Mouse (Mus musculus) urinary bladder, postnatal 10 days (tissue): ENCODE measurements around the gene 1700067K01Rik.

Source experiments
- DNase-seq: peaks from one replicate; pipeline ENCODE4 v3.0.0; 2022; ENCODE audit warnings: low spot score

Gene 1700067K01Rik

DNA sequence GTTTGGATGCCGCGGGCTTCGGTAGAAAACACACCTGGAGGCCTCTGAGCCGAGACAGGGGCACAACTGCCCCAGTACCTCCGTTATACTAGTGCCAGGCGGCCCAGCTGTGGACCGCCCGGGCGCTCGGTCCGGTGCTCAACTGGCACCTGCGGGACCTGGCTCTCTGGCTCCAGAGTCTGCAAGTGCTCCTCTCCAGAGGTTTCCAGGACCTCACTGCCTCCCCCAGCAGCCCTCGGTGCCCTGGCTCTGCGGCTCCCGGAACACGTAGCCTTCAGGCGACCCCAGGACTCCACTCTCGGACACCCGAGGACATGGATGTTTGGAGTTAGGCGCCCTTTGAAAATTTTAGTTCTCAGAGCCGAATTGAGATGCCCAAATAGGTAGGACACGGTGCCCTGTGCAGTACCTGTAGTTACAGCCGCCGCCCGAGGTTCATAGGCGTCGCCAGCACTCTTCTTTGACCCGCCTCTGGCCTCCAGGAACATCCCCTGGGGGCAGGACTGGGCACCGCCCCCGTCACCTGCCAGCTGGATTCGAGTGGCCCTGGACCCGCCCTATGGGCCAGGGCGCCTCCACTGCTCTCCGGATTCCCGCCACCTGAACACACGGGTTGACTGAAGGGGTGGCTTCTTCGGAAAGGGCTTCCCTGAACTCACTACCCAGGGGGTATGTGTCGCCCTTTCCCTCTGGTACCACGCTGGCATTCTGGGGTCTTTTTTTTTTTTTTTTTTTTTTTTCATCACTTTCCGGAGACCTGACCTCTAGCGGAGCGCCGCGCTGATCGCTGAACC lies 10.6 kb downstream of the 1700067K01Rik start, which contains the start of gene 2210011C24Rik:
2210011C24Rik (minus strand) TSS at position 467 of the 794 bp plus-strand sequence.
- DNase-seq, result no peak

DNA sequence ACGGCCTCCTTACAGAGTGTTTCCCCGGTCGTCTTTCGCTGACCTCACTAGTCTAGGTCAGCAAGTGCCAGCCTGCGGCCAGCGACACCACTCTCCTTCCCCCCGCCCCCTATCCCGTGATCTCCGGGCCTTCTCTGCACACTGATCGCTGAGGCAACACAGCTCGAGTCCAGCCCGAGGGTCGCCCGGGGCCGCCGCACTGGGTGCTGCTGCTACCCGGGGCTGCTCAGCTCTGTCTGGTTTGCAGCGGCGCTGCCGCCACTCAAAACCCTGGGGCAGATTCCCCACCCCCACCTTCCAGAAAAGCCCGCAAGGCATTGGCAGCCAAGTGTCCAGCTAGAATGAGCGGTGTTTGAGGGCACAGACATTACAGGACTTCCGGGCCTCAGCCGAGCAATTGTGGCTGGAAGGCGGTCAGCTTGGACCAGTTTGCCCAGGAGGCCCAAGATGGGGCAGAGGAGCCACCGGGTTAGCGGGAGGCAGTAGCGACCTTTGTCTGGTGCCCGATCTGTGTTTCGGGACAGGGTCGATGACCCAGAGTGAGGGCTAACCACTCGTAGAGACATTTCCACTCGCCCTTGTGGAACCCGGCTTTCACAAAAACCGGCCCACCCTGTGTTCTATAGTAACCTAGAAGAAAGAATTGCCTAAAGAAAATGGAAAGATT lies 11.3 kb downstream of the 1700067K01Rik start:
- no peak for DNase-seq

- DNase-seq, result no peak
Observed at GRCm38 (mm10) chr8:84015833-84016232, 14.5 kb downstream of the 1700067K01Rik start.

GRCm38 (mm10) chr8:84019738-84020137 lies 18.4 kb downstream of the 1700067K01Rik start:
- DNase-seq, result no peak

- DNase-seq, result no peak
Observed at GRCm38 (mm10) chr8:84021096-84021495, 19.8 kb downstream of the 1700067K01Rik start, which contains the start of gene Palm3. Gene Palm3 (plus strand): TSS chr8:84021471.

- no peak for DNase-seq
Observed at GRCm38 (mm10) chr8:84021569-84021968, 20.3 kb downstream of the 1700067K01Rik start.

- DNase-seq, result no peak
Observed at GRCm38 (mm10) chr8:84023085-84023484, 21.8 kb downstream of the 1700067K01Rik start.

DNA sequence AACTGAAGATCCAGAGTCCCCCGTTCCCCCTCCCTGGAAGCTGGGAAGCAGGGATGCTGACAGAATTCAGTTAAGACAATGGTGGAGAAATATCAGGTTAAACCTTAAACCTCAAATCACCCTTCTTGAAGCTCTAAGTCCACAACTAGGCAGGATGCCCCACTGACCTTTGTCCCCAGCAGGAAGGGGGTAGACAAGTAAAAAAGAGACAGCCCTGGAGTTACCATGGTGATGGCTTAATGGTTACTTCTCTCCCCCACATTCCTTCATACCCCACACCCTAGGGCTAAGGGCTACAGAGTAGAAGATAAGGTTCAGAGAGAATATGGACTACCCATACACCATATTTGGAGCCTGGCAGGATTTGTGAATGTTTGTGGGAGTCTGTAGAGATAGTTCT lies 22.3 kb downstream of the 1700067K01Rik start:
- no peak for DNase-seq

- DNase-seq, result no peak
Observed at GRCm38 (mm10) chr8:84024171-84024570, 22.9 kb downstream of the 1700067K01Rik start.

- DNase-seq, result no peak
Observed at GRCm38 (mm10) chr8:84025863-84026262, 24.6 kb downstream of the 1700067K01Rik start.

DNA sequence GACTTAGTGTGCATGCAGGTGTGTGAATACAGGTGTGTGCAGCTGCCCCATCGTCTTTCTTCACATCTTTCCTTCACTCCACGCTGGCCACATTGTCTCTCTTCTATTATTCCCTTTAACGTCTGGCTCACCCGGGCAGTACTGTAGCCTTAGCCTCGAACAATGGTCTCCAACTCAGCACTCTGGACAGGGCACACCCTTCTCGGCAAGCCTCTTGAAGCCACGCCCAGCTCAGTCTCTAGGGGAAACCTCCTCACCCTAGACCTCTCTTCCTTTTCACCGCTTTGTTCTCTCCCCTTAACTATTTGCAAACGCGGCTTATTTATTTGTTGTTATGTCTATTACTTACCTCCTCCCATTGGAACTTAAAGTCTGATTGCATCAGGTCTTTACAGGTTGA lies 26.1 kb downstream of the 1700067K01Rik start:
- DNase-seq, result no peak

DNA sequence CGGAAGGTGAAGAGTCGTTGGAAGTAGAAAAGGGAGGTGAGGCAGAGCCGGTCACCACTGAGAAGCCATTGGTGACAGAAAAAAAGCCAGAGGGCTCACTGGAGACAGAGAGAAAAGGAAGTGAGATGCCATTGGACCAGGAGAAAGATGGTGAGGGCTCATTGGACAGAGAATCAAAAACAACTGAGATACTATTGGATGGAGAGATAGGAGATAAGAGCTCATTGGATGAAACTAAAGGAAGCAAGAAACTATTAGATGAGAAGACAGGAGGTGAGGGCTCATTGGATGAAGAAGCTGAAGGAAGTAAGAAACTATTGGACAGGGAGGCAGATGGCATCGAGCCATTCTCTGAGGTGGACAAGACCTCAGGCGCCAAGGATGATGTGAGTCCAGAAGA lies 28.0 kb downstream of the 1700067K01Rik start:
- no peak for DNase-seq

- DNase-seq, result no peak
Observed at GRCm38 (mm10) chr8:84032777-84033176, 31.5 kb downstream of the 1700067K01Rik start.

DNA sequence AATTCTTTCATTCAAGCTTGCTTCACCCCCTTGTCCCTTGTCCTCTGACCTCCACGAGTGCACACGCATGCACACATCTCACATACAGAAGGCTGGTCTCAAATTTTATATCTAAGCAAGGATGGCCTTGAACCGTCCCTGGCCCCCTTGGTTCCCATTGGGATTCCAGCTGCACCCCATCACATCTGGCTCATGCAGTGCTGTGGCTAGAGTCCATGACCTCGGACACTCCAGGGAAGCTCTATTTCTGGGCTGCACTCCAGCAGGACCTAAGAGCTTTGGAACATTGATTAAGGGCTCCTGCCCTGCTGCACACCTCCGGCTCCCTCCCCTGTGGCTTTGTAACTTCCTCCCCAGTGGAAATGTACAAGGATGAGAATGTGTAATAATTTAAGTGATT lies 36.7 kb downstream of the 1700067K01Rik start:
- DNase-seq, result no peak

GRCm38 (mm10) chr8:84039050-84039449 lies 37.7 kb downstream of the 1700067K01Rik start:
- no peak for DNase-seq

DNA sequence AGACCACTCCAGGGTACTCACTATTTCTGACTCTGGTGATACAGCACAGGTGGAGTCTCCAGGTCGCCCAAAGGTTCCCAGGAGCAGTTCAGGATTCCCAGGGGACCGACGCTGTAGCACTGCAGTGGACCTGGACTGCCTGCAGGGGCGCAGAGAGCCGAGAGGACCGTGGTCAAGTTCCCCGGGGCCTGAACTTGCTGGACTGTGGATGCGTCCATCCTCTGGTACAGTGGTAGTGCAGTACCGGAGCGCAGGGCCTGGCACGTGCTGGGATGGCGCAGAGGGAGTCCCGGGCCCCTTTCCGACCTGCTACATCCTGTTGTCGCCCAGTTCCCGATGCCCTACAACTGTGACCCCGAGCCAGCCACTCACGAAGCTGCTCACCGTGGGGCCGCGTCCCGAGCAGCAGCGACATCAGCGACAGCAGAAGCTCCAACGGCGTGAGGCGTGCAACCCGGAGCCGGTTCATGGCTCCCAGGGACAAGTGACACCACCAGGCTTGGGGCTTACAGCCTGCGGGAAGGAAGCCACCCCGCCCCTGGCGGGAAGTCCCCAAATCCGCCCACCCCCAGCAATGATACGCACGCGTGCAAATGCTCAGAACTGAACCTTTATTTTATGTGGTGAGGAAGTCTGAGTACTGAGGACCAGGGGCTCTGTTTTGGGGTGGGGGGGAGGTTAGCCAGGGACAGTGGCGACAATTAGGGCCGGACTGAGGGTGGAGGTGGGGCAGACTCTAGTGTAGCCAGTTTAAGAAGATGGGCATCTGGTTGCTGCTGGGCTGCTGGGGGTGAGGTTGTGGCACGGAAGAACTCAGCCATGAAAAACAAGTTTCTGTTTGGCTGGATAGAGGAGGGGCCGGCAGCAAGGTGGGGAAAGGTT lies 41.0 kb downstream of the 1700067K01Rik start, which contains the start of gene Il27ra:
Il27ra (minus strand) TSS at position 524 of the 882 bp plus-strand sequence.
- no peak for DNase-seq

- DNase-seq, result no peak
Observed at GRCm38 (mm10) chr8:84042948-84043342, 41.6 kb downstream of the 1700067K01Rik start.

- no peak for DNase-seq
Observed at GRCm38 (mm10) chr8:84044103-84044502, 42.8 kb downstream of the 1700067K01Rik start.

- no peak for DNase-seq
Observed at GRCm38 (mm10) chr8:84044900-84045299, 43.6 kb downstream of the 1700067K01Rik start, which contains the start of gene Rln3. Gene Rln3 (minus strand): TSS chr8:84045000.

DNA sequence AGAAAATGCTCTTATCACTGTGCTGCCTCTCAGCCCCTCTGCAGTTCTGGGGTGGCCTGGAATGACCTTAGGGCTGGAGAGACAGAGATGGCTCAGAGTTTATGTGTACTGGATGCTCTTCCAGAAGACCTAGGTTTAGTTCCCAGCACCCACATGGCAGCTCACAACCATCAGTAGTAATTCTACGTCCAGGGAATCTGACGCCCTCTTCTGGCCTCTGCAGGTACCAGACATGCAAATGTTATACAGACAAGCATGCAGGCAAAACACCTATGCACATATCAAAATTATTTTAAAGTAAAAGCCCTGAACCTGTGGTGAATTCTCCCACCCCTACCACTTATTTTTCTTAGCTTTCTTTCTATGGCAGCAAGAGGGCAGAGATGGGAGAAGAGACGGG lies 45.2 kb downstream of the 1700067K01Rik start:
- DNase-seq, result no peak

DNA sequence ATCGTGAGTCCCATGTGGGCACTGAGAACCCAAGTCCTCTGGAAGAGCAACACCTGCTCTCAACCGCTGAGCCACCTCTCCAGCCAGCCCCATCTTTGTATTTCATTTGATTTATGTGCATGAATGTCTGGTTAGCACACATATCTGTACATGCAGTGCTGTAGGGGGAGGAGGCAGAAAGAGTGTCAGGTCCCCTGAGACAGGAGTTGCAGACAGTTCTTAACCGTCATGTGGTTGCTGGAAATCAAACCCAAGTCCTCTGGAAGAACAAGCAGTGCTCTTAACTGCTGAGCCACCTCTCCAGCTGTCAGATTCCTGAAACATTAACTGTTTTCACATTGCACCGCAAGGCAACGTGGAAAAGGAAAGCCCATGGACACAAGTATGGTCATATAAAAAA lies 46.9 kb downstream of the 1700067K01Rik start:
- DNase-seq, result no peak

DNA sequence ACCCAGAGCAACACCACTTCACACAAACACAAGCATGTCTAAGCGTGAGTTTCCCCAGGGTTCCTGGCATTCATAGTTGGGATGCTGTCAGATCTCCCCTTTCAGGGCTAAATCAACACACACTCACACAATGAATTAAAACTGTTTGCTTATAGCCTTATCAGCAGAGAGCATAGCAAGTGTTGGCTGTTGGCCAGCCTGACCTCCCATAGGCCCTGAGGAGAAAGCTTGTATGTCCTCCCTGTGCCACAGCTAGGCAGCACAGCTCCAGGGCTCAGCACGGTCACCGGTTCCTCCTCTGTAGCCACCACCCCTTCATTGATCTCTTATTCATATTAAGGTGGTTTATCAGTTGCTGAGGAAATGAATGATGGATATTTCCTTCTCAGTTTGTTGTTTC lies 51.4 kb downstream of the 1700067K01Rik start:
- no peak for DNase-seq
